Mouse (Mus musculus) megakaryocyte, embryonic 14.5 days (primary cell): ENCODE data around the gene Mitd1.

Experiments
- FLI1 ChIP-seq: IDR thresholded peaks from 2 replicates; pipeline ENCODE4 v1.6.1; 2012; ENCODE audit warnings: low read length, inconsistent platforms, mixed read lengths
- GATA1 ChIP-seq: IDR thresholded peaks from 3 replicates; pipeline ENCODE4 v1.6.1; 2012; ENCODE audit warnings: mixed read lengths, low read length, inconsistent platforms, borderline replicate concordance

DNA sequence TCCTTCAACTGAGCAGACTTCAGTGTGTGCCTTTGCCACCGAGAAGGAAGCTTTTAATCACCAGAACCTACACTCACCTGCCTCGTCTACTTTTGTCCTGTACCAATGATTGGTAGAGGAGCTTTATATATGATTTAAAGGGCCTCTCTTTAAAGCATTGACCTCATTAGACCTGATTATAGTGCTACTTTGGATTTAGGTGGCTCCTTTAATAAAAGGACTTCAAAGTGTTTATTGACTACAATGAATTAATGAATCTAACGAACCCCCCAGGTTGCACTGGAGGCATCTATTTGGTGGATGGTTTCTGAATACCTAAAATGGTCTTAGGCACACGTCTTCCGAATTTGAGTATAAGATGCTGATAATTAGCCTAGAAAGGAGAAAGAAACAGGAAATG is 26.2 kb upstream of the Mitd1 start, which contains the start of gene Lyg2:
- no peak for TF ChIP-seq FLI1
- no peak for TF ChIP-seq GATA1
